Mouse (Mus musculus) testis, adult 2 months (tissue): ENCODE results near the gene Clcf1. TPM values are rescaled to one million over a fixed set of nuclear protein-coding genes. Genes with fewer than 3 reads are reported as not detected.

Experiments used
- H3K27ac ChIP-seq: fragments of 200-500 bp; 2 replicates; pipeline ENCODE4 v1.5.1; 2012; ENCODE audit warnings: low read depth, low read length; ENCODE audit not compliant: control insufficient read depth, insufficient read depth
- H3K27me3 ChIP-seq: fragments of 200-500 bp; 2 replicates; pipeline ENCODE4 v1.6.1; 2012; ENCODE audit warnings: mild to moderate bottlenecking, low read length, moderate library complexity; ENCODE audit not compliant: control insufficient read depth, insufficient read depth
- H3K36me3 ChIP-seq: fragments of 200-500 bp; 2 replicates; pipeline ENCODE4 v1.6.1; 2012; ENCODE audit warnings: mild to moderate bottlenecking, low read length; ENCODE audit not compliant: control insufficient read depth, insufficient read depth
- H3K4me1 ChIP-seq: fragments of 200-500 bp; 2 replicates; pipeline ENCODE4 v1.6.1; 2012; ENCODE audit warnings: low read length; ENCODE audit not compliant: control insufficient read depth, insufficient read depth
- H3K4me3 ChIP-seq: fragments of 200-500 bp; 2 replicates; pipeline ENCODE4 v1.5.1; 2012; ENCODE audit warnings: low read depth, mild to moderate bottlenecking, low read length, moderate library complexity, mixed read lengths; ENCODE audit not compliant: control insufficient read depth
- CTCF ChIP-seq: fragments of 200-500 bp; IDR thresholded peaks from 2 replicates; pipeline ENCODE4 v1.5.1; 2012; ENCODE audit warnings: low read depth, mild to moderate bottlenecking, inconsistent platforms, low read length, moderate library complexity; ENCODE audit not compliant: control insufficient read depth, insufficient read depth, insufficient replicate concordance
- POLR2A ChIP-seq: fragments of 200-500 bp; IDR thresholded peaks from 2 replicates; pipeline ENCODE4 v1.6.1; 2012; ENCODE audit warnings: low read depth, mild to moderate bottlenecking, inconsistent platforms, low read length, moderate library complexity; ENCODE audit not compliant: control insufficient read depth
- polyA plus RNA-seq: library from polyadenylated mRNA; depleted of rRNA; stranded (reverse); fragments of >200 nt; gene quantifications from 2 replicates; pipeline ENCODE4 v1.2.3, GENCODE M21; 2012

Gene Clcf1
- polyA plus RNA-seq, 1 experiment = 2.0 TPM

GRCm38 (mm10) chr19:4229451-4230076 is 15.5 kb downstream of the Clcf1 start:
- H3K4me1 ChIP-seq = peaks cover 12% of the 10 kb centered on the region
- H3K27me3 ChIP-seq = no peaks in the 10 kb centered on the region
- no peak overlapping the region for H3K4me3 ChIP-seq
- TF ChIP-seq POLR2A (no peak), CTCF (no peak)
- H3K27ac ChIP-seq = no peak overlapping the region
- H3K36me3 ChIP-seq = no peaks in the 10 kb centered on the region; the same call in 1 of the 2 replicates

- Histone ChIP-seq H3K36me3 (no peaks in the 10 kb centered on the region; the same call in 1 of the 2 replicates), H3K4me3 (no peak overlapping the region), H3K27me3 (no peaks in the 10 kb centered on the region), H3K27ac (no peak overlapping the region), H3K4me1 (peaks cover 12% of the 10 kb centered on the region)
- no peak for TF ChIP-seq CTCF
- TF ChIP-seq POLR2A = no peak
These were observed 16.4 kb downstream of the Clcf1 start for GRCm38 (mm10) chr19:4230415-4230814.

GRCm38 (mm10) chr19:4231253-4232185 is 17.5 kb downstream of the Clcf1 start, which contains the start of gene Pold4:
Pold4 (plus strand) TSS chr19:4231899.
- peak within 1 kb of the TSS; percentile 69 for H3K27ac ChIP-seq
- no peaks in the 10 kb centered on the region for H3K27me3 ChIP-seq
- H3K4me1 ChIP-seq = peaks cover 12% of the 10 kb centered on the region
- TF ChIP-seq CTCF = no peak
- TF ChIP-seq POLR2A = peak; percentile 51; the same call in 1 of the 2 replicates
- H3K36me3 ChIP-seq = no peaks in the 10 kb centered on the region; the same call in 1 of the 2 replicates
- H3K4me3 ChIP-seq = peak within 1 kb of the TSS; percentile 44

- Histone ChIP-seq H3K4me1 (peaks cover 12% of the 10 kb centered on the region), H3K36me3 (no peaks in the 10 kb centered on the region), H3K27me3 (no peaks in the 10 kb centered on the region), H3K27ac (no peak overlapping the region), H3K4me3 (peak overlapping the region; percentile 44; the same call in 1 of the 2 replicates)
- TF ChIP-seq POLR2A (no peak), CTCF (no peak)
These were observed 18.1 kb downstream of the Clcf1 start for GRCm38 (mm10) chr19:4232186-4232572.

GRCm38 (mm10) chr19:4232651-4233050 is 18.6 kb downstream of the Clcf1 start:
- no peak overlapping the region for H3K4me3 ChIP-seq
- H3K27me3 ChIP-seq = no peaks in the 10 kb centered on the region
- peaks cover 12% of the 10 kb centered on the region for H3K4me1 ChIP-seq
- TF ChIP-seq CTCF (no peak), POLR2A (no peak)
- H3K27ac ChIP-seq = no peak overlapping the region
- no peaks in the 10 kb centered on the region for H3K36me3 ChIP-seq

GRCm38 (mm10) chr19:4234548-4234947 is 20.5 kb downstream of the Clcf1 start:
- H3K4me3 ChIP-seq = no peak overlapping the region

GRCm38 (mm10) chr19:4240247-4240668 is 26.2 kb downstream of the Clcf1 start:
- no peaks in the 10 kb centered on the region; the same call in 1 of the 2 replicates for H3K36me3 ChIP-seq
- no peak for TF ChIP-seq CTCF
- H3K4me1 ChIP-seq = no peaks in the 10 kb centered on the region
- H3K27ac ChIP-seq = no peak overlapping the region
- H3K4me3 ChIP-seq = no peak overlapping the region
- H3K27me3 ChIP-seq = no peaks in the 10 kb centered on the region

More at GRCm38 (mm10) chr19:4234548-4234947, 20.5 kb downstream of the Clcf1 start:
- Histone ChIP-seq H3K27me3 (no peaks in the 10 kb centered on the region), H3K36me3 (no peaks in the 10 kb centered on the region), H3K27ac (no peak overlapping the region), H3K4me1 (peaks cover 12% of the 10 kb centered on the region)
- TF ChIP-seq CTCF (no peak), POLR2A (no peak)
